Mouse (Mus musculus) C2C12 (cell line): ENCODE measurements around the gene Rab31.

Source experiments
- CEBPB ChIP-seq: IDR thresholded peaks from one replicate; pipeline ENCODE4 v1.6.1; 2011; ENCODE audit warnings: low read depth, mild to moderate bottlenecking, control low read depth, moderate library complexity
- CTCF ChIP-seq: IDR thresholded peaks from one replicate; pipeline ENCODE4 v1.5.1; 2011; ENCODE audit not compliant: control insufficient read depth, insufficient read depth, insufficient read length
- FOSL1 ChIP-seq: IDR thresholded peaks from one replicate; pipeline ENCODE4 v1.8.0; 2011; ENCODE audit warnings: mild to moderate bottlenecking, low read length; ENCODE audit not compliant: poor library complexity, insufficient read depth, severe bottlenecking
- MAX ChIP-seq: IDR thresholded peaks from one replicate; pipeline ENCODE4 v1.6.1; 2011; ENCODE audit warnings: mild to moderate bottlenecking, control low read depth
- MYOG ChIP-seq: IDR thresholded peaks from one replicate; pipeline ENCODE4 v1.6.1; 2011; ENCODE audit not compliant: control insufficient read depth, insufficient read length; ENCODE audit errors: extremely low read depth
- USF1 ChIP-seq: IDR thresholded peaks from one replicate; pipeline ENCODE4 v1.6.1; 2011; ENCODE audit warnings: low read depth, mild to moderate bottlenecking, control low read depth, moderate library complexity

- TF ChIP-seq FOSL1 (no peak), CTCF (no peak), USF1 (no peak), MYOG (no peak), MAX (no peak), CEBPB (no peak)
Measured at GRCm38 (mm10) chr17:65614431-65614830, 158.1 kb downstream of the Rab31 start.
